Mouse (Mus musculus): ENCODE measurements around the gene Dpp9. TPM values are rescaled to one million over a fixed set of nuclear protein-coding genes. Genes with fewer than 3 reads are reported as not detected.

Dpp9 gene
- polyA plus RNA-seq, 1 experiment = 54.7 TPM

DNA sequence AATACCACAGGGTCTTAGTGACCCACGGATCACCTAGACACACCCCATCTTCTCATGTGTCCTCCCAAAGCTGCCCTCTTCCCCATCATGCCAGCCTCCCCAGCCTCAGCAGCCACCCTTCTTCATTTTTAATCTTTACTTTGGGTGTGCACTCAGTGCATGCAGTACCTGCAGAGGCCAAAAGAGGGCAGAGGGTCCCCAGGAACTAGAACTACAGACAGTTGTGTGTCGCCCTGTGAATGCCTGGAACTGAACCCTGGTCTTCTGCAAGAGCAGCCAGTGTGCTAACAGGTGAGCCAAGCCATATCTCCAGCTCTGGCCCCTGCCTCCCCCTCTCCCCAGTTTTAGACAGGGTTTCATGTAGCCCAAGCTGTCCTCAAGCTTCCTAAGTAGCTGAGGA, 21.8 kb downstream of the Dpp9 start:
- Histone ChIP-seq H3K4me1 (ENCODE audit: control insufficient read depth, insufficient read depth, low read length) (no peaks in the 10 kb centered on the region), H3K27me3 (ENCODE audit: control insufficient read depth, insufficient read depth, low read length) (no peaks in the 10 kb centered on the region), H3K4me3 (replicated peaks; ENCODE audit: insufficient read depth, low read depth, low read length) (no peak overlapping the region), H3K27ac (ENCODE audit: insufficient read depth, low read length) (no peak overlapping the region)
- WGBS = 68% methylated on average over 2 of the region's 2 CpGs
- TF ChIP-seq CTCF (IDR thresholded peaks at IDR 0.05; ENCODE audit: borderline replicate concordance, insufficient read depth, low read depth, low read length) (peak; percentile 38; the same call in 1 of the 2 replicates), POLR2A (IDR thresholded peaks at IDR 0.05; ENCODE audit: borderline replicate concordance, insufficient read depth, low read length) (no peak)
- no peak for DNase-seq

DNA sequence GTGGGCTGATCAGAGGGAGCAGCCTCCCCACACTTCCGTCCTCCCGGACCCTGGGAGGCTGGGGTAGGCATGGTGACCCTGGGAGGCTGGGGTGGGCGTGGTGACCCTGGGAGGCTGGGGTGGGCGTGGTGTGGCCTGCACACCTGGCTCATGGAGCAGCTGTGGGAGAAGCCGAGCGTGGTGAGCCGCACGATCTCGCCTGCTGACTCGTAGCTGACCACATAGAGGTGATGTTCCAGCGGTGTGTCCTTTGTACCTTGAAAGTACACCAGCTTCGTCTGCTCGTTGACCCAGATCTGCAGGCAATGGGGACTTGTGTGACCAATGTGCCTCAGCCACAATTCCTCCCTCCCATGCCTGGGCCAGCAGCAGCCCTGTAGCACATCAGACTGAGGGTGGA, 23.9 kb downstream of the Dpp9 start:
- TF ChIP-seq POLR2A (IDR thresholded peaks at IDR 0.05; ENCODE audit: borderline replicate concordance, insufficient read depth, low read length) = no peak
- TF ChIP-seq CTCF (IDR thresholded peaks at IDR 0.05; ENCODE audit: borderline replicate concordance, insufficient read depth, low read depth, low read length) = no peak
- 89% methylated on average over 13 of the region's 13 CpGs for WGBS
- no peak for DNase-seq
- no peaks in the 10 kb centered on the region for H3K27me3 ChIP-seq (ENCODE audit: control insufficient read depth, insufficient read depth, low read length)
- H3K4me1 ChIP-seq (ENCODE audit: control insufficient read depth, insufficient read depth, low read length) = peaks cover 8% of the 10 kb centered on the region
- H3K27ac ChIP-seq (ENCODE audit: insufficient read depth, low read length) = no peak overlapping the region
- no peak overlapping the region for H3K4me3 ChIP-seq (replicated peaks; ENCODE audit: insufficient read depth, low read depth, low read length)

DNA sequence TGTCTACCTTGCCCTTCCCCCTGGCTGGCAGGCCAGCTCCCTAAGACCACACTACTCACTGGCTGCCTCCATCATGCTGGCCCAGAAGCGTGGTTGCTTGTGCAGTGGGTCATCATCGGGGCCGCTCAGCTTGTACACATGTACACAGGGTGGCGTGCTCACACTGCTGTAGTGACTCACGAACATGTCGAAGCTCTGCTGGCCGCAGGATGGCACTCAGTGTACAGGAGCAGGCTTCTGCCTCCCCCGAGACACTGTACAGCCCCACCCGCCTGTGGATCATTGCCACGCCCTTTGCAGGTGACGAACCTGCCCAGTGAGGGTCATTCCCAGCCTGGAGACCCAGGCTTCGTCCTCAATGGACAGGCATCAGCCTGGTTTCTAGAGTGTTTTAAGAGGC, 24.3 kb downstream of the Dpp9 start:
- Histone ChIP-seq H3K4me3 (replicated peaks; ENCODE audit: insufficient read depth, low read depth, low read length) (no peak overlapping the region), H3K27ac (ENCODE audit: insufficient read depth, low read length) (no peak overlapping the region), H3K27me3 (ENCODE audit: control insufficient read depth, insufficient read depth, low read length) (no peaks in the 10 kb centered on the region), H3K4me1 (ENCODE audit: control insufficient read depth, insufficient read depth, low read length) (peaks cover 8% of the 10 kb centered on the region)
- WGBS = 89% methylated on average over 12 of the region's 12 CpGs
- TF ChIP-seq POLR2A (IDR thresholded peaks at IDR 0.05; ENCODE audit: borderline replicate concordance, insufficient read depth, low read length) (no peak), CTCF (IDR thresholded peaks at IDR 0.05; ENCODE audit: borderline replicate concordance, insufficient read depth, low read depth, low read length) (no peak)
- DNase-seq = no peak

DNA sequence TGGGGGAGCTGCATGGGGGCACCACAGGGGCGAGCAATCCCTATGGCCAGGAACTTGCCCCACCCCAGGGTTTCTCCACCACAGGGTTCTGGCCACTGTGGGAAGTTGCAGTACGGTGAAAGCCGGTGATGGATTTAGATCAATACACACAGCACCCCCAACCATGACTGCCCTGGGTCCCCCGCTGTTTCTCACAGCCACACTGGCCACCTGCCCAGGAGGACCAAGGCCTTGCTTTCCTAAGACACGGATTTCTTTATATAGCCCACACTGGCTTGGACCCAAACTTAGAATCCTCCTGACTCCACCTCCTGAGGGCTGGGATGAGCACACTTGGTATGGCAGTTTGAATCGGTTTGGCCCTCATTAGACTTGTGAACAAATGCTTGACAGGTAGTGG, 27.4 kb downstream of the Dpp9 start:
- WGBS = 9% methylated on average over 6 of the region's 6 CpGs
- no peak for TF ChIP-seq CTCF (IDR thresholded peaks at IDR 0.05; ENCODE audit: borderline replicate concordance, insufficient read depth, low read depth, low read length)
- no peak for TF ChIP-seq POLR2A (IDR thresholded peaks at IDR 0.05; ENCODE audit: borderline replicate concordance, insufficient read depth, low read length)
- DNase-seq = peak; percentile 41 to 45

DNA sequence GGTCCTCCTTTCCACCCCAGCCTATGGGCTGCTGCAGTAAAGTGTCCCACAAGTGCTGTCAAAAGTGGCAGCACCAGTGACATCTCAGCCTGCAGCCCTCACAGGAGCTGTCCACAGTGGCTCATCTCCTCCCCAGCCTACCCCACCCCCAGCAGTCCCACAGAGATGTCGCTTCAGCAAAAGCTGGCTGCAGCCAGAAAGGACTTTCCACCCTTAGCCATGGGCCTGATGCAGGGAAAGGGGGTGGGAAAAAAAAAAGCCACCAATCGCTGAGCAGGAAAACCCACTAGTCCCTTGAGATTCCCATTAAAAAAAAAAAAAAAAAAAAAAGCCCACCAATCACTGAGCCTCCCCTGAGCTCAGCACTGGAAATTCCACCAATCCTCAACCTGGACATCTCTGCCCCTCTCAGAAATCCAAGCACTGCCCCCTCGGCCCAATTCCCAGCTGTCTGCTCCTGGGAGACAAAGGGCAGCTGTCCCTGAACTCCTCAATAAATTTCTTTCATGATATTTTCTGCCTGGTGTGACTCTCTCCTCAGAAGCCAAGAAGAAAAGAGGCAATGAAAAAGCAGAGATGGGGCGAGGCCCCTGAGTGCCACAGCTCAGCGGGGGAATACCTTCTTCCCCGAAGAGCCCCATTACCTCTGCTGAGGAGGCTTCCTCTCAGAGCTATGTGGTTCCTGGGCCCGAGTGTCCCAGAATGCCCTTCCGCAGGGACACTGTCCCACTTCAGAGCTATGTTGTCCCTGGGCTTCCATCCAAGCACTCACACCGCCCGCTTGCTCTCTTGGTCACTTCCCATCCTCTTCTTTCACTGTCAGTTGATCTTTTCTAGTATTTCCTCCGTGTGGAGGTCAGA, 33.2 kb downstream of the Dpp9 start:
- TF ChIP-seq POLR2A (IDR thresholded peaks at IDR 0.05; ENCODE audit: borderline replicate concordance, insufficient read depth, low read length) (no peak), CTCF (IDR thresholded peaks at IDR 0.05; ENCODE audit: borderline replicate concordance, insufficient read depth, low read depth, low read length) (no peak)

More for the DNA sequence above, 27.4 kb downstream of the Dpp9 start:
- peaks cover 8% of the 10 kb centered on the region for H3K4me1 ChIP-seq (ENCODE audit: control insufficient read depth, insufficient read depth, low read length)
- H3K4me3 ChIP-seq (replicated peaks; ENCODE audit: insufficient read depth, low read depth, low read length) = no peak overlapping the region
- H3K27me3 ChIP-seq (ENCODE audit: control insufficient read depth, insufficient read depth, low read length) = no peaks in the 10 kb centered on the region
- no peak overlapping the region; the same call in 1 of the 2 replicates for H3K27ac ChIP-seq (ENCODE audit: insufficient read depth, low read length)

DNA sequence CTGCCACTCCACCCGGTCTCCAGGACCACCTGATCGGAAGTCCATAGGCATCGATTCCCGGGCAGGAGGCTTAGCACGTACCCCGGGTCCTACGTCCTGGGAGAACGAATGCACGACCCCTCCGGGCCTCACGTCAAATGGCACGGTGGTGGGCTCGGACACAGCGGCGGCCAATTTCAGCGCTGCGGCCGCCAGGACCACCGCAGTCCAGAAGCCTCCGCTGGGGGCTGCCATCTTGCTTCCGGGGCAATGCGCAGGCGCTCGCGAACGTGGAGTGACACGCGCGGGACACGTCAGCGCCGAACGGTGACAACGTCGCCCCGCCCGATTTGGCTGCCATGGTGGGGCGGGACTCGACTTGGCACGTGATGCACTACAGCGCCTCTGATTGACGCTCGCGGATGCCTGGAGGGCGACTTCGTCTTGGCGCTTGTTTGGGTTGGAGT, 35.0 kb downstream of the Dpp9 start, which contains the start of gene Mydgf:
Gene Mydgf, minus strand, starts transcription at position 263 of the 446 bp plus-strand sequence.
- WGBS = under 1% methylated on average over 47 of the region's 47 CpGs
- Histone ChIP-seq H3K27ac (ENCODE audit: insufficient read depth, low read length) (peak within 1 kb of the TSS; percentile 49; the same call in 1 of the 2 replicates), H3K4me3 (replicated peaks; ENCODE audit: insufficient read depth, low read depth, low read length) (peak within 1 kb of the TSS; percentile 88), H3K27me3 (ENCODE audit: control insufficient read depth, insufficient read depth, low read length) (no peaks in the 10 kb centered on the region), H3K4me1 (ENCODE audit: control insufficient read depth, insufficient read depth, low read length) (no peaks in the 10 kb centered on the region)
- peak; percentile 80 for TF ChIP-seq POLR2A (IDR thresholded peaks at IDR 0.05; ENCODE audit: borderline replicate concordance, insufficient read depth, low read length)
- no peak for TF ChIP-seq CTCF (IDR thresholded peaks at IDR 0.05; ENCODE audit: borderline replicate concordance, insufficient read depth, low read depth, low read length)
- DNase-seq = peak; percentile 95

More for the DNA sequence above, 33.2 kb downstream of the Dpp9 start:
- DNase-seq = peak; percentile 37 to 44
- Histone ChIP-seq H3K27ac (ENCODE audit: insufficient read depth, low read length) (peak overlapping the region; percentile 59; the same call in 1 of the 2 replicates), H3K27me3 (ENCODE audit: control insufficient read depth, insufficient read depth, low read length) (no peaks in the 10 kb centered on the region), H3K4me1 (ENCODE audit: control insufficient read depth, insufficient read depth, low read length) (no peaks in the 10 kb centered on the region), H3K4me3 (replicated peaks; ENCODE audit: insufficient read depth, low read depth, low read length) (no peak overlapping the region)
- 7% methylated on average over 11 of the region's 11 CpGs for WGBS

DNA sequence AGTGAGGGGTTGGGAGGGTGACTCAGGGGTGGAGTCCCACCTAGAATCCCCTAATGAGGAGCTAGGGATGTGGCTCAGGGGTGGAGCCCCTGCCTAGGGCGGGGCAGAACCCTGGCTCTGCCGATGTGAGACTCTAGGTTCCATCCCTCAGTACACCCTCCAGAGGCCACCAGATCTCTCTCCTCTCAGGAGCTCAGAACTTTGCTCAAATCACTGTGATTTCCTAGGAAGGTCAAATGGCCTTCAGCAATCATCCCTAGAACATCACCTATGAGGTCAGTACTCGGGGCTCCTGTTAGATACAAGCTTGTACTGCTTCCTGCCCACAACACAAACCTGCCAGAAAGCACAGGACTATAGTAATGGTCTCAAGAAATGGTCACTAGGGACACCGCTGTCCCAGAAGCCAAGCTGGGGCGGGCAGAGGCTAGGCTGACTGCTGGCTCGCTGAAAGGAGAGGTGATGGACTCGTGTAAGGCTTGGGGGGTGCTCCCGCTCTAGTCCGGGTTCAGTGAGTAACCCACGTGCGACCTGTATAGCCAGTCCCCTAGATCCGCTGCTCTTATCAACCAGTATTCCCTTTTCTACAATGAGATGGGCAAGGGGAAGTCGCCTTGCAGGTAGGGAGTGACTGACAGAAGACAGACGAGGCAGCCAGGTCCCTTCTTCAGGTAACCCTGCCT, 35.6 kb downstream of the Dpp9 start:
- no peaks in the 10 kb centered on the region for H3K27me3 ChIP-seq (ENCODE audit: control insufficient read depth, insufficient read depth, low read length)
- WGBS = 3% methylated on average over 14 of the region's 14 CpGs
- TF ChIP-seq POLR2A (IDR thresholded peaks at IDR 0.05; ENCODE audit: borderline replicate concordance, insufficient read depth, low read length) (no peak), CTCF (IDR thresholded peaks at IDR 0.05; ENCODE audit: borderline replicate concordance, insufficient read depth, low read depth, low read length) (no peak)
- H3K4me1 ChIP-seq (ENCODE audit: control insufficient read depth, insufficient read depth, low read length) = no peaks in the 10 kb centered on the region
- H3K27ac ChIP-seq (ENCODE audit: insufficient read depth, low read length) = peak overlapping the region; percentile 49; the same call in 1 of the 2 replicates
- H3K4me3 ChIP-seq (replicated peaks; ENCODE audit: insufficient read depth, low read depth, low read length) = peak overlapping the region; percentile 88
- no peak for DNase-seq
